Mouse (Mus musculus) cerebellum, postnatal 14 days (tissue): Measurements from ENCODE around the gene Oaz2.
"Not testable (repeated sequence)": the region's sequence is repeated elsewhere in the genome, so short reads cannot be mapped to it uniquely, and the experiment has no call there.

Experiments
- DNase-seq, 2 experiments: peaks; one replicate each; pipeline ENCODE4 v3.0.0; 2021; ENCODE audit warnings: mixed read lengths in 2 of 2

The Oaz2 gene

GRCm38 (mm10) chr9:65653741-65654140, 14.1 kb upstream of the Oaz2 start:
- DNase-seq, result no peak

- no peak for DNase-seq
These were observed 13.0 kb upstream of the Oaz2 start for GRCm38 (mm10) chr9:65654700-65655237.

- no peak for DNase-seq
These were observed 12.3 kb upstream of the Oaz2 start for GRCm38 (mm10) chr9:65655540-65655939.

- no peak for DNase-seq
These were observed 10.6 kb upstream of the Oaz2 start for GRCm38 (mm10) chr9:65657218-65657617.

- no peak for DNase-seq
These were observed 6.8 kb upstream of the Oaz2 start for GRCm38 (mm10) chr9:65661029-65661428.

GRCm38 (mm10) chr9:65661493-65661892, 6.3 kb upstream of the Oaz2 start:
- DNase-seq, result no peak

- DNase-seq, result peak; percentile 81 to 86
These were observed 3.6 kb upstream of the Oaz2 start for GRCm38 (mm10) chr9:65664163-65664562.

- peak; percentile 80 to 88 for DNase-seq
These were observed 1.8 kb upstream of the Oaz2 start for GRCm38 (mm10) chr9:65666042-65666441.

- peak in 1 of 2 experiments; percentile 18 for DNase-seq
These were observed 3.7 kb downstream of the Oaz2 start for GRCm38 (mm10) chr9:65671431-65671931.

GRCm38 (mm10) chr9:65672996-65673395, 5.2 kb downstream of the Oaz2 start:
- no peak for DNase-seq

- peak; percentile 36 to 39 for DNase-seq
These were observed 7.9 kb downstream of the Oaz2 start for GRCm38 (mm10) chr9:65675461-65676357.

- DNase-seq, result peak; percentile 98 to 99
These were observed 8.7 kb downstream of the Oaz2 start for GRCm38 (mm10) chr9:65676358-65677118.

GRCm38 (mm10) chr9:65677119-65677462, 9.3 kb downstream of the Oaz2 start:
- DNase-seq, result no peak

GRCm38 (mm10) chr9:65679181-65679761, 11.5 kb downstream of the Oaz2 start:
- peak; percentile 53 to 72 for DNase-seq

GRCm38 (mm10) chr9:65680938-65681633, 13.3 kb downstream of the Oaz2 start:
- no peak for DNase-seq

GRCm38 (mm10) chr9:65681634-65681940, 13.8 kb downstream of the Oaz2 start:
- no peak for DNase-seq

GRCm38 (mm10) chr9:65682183-65682582, 14.4 kb downstream of the Oaz2 start:
- DNase-seq, result no peak

- DNase-seq, result peak in 1 of 2 experiments; percentile 48
These were observed 15.2 kb downstream of the Oaz2 start for GRCm38 (mm10) chr9:65682994-65683393.

- no peak for DNase-seq
These were observed 16.9 kb downstream of the Oaz2 start for GRCm38 (mm10) chr9:65684704-65685103.

- DNase-seq, result not testable (repeated sequence)
These were observed 22.1 kb downstream of the Oaz2 start for GRCm38 (mm10) chr9:65689869-65690268.

- DNase-seq, result no peak
These were observed 24.7 kb downstream of the Oaz2 start for GRCm38 (mm10) chr9:65692466-65692865.

GRCm38 (mm10) chr9:65692959-65693603, 25.3 kb downstream of the Oaz2 start:
- DNase-seq, result no peak
